Mouse (Mus musculus) cortical plate, adult 2 months (tissue): ENCODE measurements around the gene Draxin.

Source experiments
- CTCF ChIP-seq: fragments of 200-500 bp; IDR thresholded peaks from 2 replicates; pipeline ENCODE4 v1.5.1; 2011; ENCODE audit warnings: mild to moderate bottlenecking, control low read depth, low read length; ENCODE audit not compliant: insufficient read depth; ENCODE audit errors: extremely low read depth
- POLR2A ChIP-seq: fragments of 200-500 bp; IDR thresholded peaks from 2 replicates; pipeline ENCODE4 v1.6.1; 2011; ENCODE audit warnings: mild to moderate bottlenecking, low read length, control low read depth; ENCODE audit not compliant: insufficient read depth; ENCODE audit errors: extremely low read depth

GRCm38 (mm10) chr4:148114758-148115391 lies 15.6 kb downstream of the Draxin start:
- TF ChIP-seq CTCF: peak; percentile 99
- no peak for TF ChIP-seq POLR2A
